Mouse (Mus musculus): ENCODE data around the gene Gm6583.

The Gm6583 gene

GRCm38 (mm10) chr5:112355910-112356309 lies at the start of gene Gm6583:
Gene Gm6583 (minus strand): TSS chr5:112356033.
- no peak for DNase-seq (ENCODE audit: low spot score in 2 of 2)

GRCm38 (mm10) chr5:112402437-112402836 lies 46.6 kb upstream of the Gm6583 start:
- DNase-seq (ENCODE audit: low spot score in 2 of 2): no peak

DNA sequence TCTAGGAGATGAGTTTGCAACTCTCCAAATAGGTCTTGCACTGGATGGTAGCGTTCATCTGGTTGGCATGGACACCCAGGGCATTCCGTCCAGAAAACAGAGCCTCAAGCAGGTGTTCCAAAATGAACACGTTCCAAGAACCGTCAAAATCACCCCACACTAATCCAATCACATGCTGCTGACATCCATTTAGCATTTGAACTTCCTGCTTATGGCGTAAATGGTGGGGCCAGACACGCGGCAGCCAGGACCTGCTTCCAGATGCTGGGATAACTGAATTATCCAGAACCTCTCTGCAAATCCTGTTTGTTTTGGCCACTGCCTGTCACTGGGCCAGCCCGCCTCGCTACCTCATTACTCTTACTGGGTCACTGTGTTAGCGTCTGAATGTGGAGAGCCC lies 43.5 kb upstream of the Gm6583 start:
- DNase-seq (ENCODE audit: low spot score in 2 of 2): no peak

DNA sequence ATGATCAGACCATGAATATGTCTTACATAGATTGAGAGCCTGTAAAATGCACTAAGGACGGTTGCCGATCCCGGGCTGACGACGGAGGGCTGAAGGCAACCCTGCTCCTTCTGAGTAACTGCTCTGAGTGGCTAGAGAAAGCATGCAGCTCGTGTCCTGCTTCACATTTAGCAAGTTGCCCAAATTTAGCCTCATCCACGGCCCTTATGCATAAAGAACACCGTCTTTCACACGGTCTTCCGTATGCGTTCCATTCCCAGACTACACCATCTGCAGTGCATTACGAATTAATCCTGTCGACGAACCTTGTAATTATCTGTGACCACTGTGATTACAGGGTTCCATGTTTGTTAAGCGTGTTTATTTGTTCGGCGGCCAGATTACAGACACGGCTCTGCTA lies 40.2 kb upstream of the Gm6583 start:
- DNase-seq (ENCODE audit: low spot score in 2 of 2): no peak

GRCm38 (mm10) chr5:112394779-112395443 lies 39.1 kb upstream of the Gm6583 start, which contains the start of gene Asphd2:
Gene Asphd2 (minus strand): TSS chr5:112394866.
- DNase-seq (ENCODE audit: low spot score in 2 of 2): peak; percentile 73 to 85

DNA sequence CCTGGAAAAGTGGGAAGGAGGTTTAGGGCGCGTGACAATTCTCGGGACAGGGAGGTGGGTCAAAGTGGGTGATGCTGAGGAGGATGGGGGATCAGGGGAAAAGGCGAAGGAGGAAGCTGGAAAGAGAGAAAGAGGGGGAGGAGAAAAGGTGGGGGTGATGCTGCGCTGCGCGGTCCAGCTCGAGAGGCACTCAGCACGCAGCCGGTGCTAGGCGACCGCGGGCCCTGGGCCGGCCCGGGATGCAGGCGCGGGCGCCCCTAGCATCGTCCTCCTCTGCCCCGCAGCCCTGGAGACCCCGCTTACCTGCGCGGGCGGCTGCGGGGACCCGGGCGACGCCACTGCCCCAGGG lies 38.6 kb upstream of the Gm6583 start:
- DNase-seq (ENCODE audit: low spot score in 2 of 2): no peak

DNA sequence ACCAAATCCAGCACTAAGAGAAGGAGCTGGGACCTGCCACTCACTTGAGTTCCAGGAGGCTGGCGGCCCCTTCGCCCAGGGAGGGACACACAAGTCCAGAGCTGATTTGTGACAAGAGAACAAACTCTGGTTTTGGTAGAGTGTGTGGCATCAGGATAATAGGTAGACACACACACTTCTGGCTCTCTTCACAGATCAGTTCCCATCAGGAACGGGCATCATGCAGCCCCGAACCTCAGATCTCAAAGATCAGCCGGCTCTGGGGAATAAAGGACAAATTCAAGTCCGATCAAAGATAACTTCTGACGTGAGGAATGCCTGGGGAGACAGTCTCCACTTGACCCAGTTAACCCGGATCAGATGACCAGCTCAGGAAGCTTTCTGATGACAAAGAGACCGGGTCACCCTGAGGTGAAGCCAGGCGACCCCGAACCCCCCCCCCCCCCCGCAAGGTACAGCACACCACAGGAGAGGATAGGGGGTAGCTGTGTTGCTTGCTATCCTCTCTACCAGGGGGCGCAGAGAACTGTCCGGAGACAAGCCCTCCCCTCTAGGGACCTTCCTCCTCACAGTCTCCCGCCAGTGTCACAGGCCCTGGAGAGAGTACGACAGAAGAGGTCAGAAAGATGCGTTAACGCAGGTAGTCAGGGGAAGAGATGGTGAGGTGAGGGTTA lies 38.0 kb upstream of the Gm6583 start:
- DNase-seq (ENCODE audit: low spot score in 2 of 2): no peak

- DNase-seq (ENCODE audit: low spot score in 2 of 2): no peak
Measured at GRCm38 (mm10) chr5:112391676-112392323, 36.0 kb upstream of the Gm6583 start.

GRCm38 (mm10) chr5:112391002-112391401 lies 35.2 kb upstream of the Gm6583 start:
- no peak for DNase-seq (ENCODE audit: low spot score in 2 of 2)

DNA sequence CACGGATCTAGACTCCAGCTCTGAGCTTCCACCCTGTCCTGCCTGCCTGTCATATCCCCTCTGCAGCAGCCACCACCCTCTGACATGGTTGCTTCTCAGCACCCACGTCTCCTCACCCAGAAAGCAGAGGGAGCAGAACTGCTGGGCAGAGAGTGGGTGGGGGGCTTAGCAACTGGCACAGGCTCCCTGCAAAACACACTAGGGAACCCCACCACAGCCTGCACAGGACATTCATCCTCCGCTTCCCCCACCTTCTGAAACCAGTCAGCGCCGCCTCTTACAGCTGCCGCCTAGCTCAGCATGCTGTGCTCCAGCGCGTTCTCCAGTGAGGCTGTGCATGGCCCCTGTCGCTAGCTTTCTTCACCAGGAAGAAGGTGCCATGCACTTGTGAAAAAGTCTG lies 33.5 kb upstream of the Gm6583 start:
- no peak for DNase-seq (ENCODE audit: low spot score in 2 of 2)

- DNase-seq (ENCODE audit: low spot score in 2 of 2): no peak
Measured at GRCm38 (mm10) chr5:112385973-112386372, 30.1 kb upstream of the Gm6583 start.

DNA sequence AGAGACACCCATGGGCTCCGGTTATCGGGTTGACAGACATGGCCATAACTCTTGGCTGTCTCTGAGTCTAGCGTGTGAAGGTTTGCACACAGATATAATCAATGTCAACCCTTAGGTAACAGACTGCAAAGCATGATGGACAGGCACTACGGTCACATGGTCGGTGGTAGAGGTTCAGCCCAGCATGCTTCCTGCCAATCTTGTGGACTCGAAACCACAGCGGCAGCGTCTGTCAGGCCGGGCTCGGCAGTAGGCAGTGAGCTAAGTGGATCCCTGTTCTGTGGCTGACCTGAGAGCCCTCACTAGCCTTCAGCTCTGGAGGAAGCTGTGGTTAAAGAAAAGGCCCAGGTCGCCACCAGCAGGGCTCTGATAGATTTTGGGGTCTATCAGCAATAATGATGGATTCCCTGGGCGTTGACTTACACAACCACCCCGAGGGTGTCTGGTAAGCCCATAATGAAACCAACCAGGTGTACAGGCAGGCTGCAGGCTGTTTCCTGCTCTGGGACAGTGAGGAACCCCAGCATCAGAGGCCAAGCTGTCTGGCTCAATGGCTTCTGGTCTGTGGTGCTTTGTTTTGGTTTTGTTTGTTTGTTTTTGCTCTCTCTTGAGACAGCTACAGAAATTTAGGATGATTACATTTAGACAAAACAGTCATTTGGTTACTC lies 29.1 kb upstream of the Gm6583 start:
- DNase-seq (ENCODE audit: low spot score in 2 of 2): no peak

DNA sequence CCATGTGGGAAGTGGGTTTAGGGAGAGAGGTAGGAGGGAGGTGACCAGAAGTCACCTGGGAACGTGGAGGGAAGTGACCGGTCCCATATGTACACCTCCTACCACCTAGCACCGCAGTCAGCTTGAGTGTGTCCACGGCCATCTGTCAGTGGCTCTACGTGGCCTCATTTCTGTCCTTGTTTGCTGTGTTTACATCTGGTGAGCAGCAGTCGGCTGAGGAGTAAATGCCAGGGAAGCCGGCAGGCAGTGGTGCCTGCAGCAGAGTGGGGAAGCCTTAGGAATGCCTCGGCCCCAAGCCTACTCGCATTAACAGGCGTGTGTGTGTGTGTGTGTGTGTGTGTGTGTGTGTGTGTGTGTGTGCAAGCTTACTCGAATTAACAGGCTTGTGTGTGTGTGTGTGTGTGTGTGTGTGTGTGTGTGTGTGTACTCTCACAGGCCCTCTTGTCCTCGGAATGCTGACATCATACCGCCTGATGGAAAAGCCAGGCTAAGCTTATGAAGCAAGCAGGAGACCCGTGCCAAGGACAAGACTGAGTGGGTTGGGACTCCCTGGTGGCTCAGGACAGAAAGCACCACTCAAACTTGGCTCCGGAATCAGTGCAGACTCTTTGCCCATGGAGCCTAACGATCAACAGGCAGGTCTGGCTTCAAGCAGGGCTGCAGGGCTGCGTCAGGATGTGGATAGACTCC lies 27.0 kb upstream of the Gm6583 start:
- DNase-seq (ENCODE audit: low spot score in 2 of 2): no peak

DNA sequence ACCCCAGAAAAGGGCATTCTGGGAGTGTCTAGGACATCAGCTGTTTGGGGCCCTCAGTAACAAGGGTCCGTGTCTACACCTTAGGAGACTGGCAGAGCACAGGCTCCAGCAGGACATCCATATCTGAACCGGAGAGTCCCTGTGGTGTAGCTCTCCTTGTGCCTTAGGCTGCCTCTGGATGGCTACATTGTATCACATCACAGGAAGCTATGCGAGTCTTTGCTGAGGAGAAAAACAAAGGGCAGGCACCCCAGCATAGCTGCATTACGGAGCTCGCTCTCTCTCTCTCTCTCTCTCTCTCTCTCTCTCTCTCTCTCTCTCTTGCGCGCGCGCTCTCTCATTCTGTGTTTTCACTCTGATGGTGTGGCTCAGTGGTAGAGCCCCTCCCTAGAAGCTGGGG lies 26.2 kb upstream of the Gm6583 start:
- DNase-seq (ENCODE audit: low spot score in 2 of 2): no peak

GRCm38 (mm10) chr5:112381154-112381553 lies 25.3 kb upstream of the Gm6583 start:
- no peak for DNase-seq (ENCODE audit: low spot score in 2 of 2)

DNA sequence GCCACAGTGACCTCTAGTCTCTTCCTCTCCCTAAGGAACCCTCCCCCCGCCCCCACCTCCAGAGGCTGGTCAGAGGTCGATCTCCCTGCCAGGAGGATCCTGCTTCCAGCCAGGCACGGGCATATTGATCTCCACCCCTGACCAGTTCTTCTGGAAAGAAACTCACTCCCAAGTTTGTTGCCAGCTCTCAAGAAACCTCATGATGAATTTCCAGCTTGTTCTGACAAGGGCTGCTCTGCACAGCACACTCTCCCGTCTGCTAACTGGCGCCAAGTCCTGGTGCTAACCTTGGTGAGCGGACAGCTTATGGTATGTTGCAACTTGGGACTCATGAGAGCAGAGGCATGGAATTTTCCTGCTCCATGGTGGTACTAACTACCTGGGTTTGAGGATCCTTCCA lies 22.9 kb upstream of the Gm6583 start:
- no peak for DNase-seq (ENCODE audit: low spot score in 2 of 2)

GRCm38 (mm10) chr5:112377380-112377779 lies 21.5 kb upstream of the Gm6583 start:
- no peak for DNase-seq (ENCODE audit: low spot score in 2 of 2)

DNA sequence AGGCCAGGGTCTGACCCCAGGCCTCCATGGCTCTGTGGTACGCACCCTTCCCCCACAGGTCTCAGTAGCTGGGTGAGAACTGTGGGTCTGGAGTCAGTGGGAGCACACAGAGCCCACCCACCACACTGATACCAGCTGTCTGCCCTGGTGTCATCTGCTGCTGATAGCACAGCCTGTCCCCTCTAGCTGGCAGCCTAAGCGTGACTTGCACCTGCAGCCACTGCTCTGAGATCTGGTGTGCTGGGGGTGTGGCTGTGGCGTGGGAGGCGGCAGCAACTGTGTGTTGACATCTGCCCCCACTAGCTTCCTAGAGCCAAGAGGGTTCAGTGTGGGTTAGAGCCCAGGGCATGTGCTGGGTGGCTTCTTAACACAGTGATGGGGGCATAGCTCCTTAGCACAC lies 20.3 kb upstream of the Gm6583 start:
- no peak for DNase-seq (ENCODE audit: low spot score in 2 of 2)

- DNase-seq (ENCODE audit: low spot score in 2 of 2): peak; percentile 57 to 77
Measured at GRCm38 (mm10) chr5:112371933-112372332, 16.1 kb upstream of the Gm6583 start.

DNA sequence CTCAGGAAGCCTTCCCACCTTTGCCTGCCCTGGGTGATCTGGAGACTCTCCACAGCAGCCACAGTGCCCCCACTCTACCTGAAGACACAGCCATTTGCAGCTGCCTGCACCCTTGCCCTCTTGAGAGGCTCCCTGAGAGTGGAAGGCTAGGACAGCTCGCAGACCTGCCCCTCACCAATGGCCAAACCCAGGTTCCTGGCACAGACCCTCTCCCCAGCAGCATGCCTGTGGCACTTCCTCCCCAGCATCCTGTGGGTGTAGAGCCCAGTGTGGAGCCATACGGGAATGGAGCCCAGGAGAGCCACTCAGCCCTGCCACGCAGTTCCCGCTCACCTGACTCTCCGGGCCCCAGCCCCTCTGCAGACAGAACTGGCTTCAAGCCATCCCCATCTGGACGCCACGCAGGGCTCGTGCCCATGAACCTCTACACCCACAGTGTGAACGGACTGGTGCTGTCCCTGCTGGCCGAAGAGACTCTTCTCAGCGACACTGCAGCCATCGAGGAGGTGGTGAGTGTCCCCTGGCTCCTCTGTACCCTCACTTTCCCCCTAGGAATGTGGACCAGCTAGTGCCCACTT lies 14.5 kb upstream of the Gm6583 start:
- no peak for DNase-seq (ENCODE audit: low spot score in 2 of 2)

DNA sequence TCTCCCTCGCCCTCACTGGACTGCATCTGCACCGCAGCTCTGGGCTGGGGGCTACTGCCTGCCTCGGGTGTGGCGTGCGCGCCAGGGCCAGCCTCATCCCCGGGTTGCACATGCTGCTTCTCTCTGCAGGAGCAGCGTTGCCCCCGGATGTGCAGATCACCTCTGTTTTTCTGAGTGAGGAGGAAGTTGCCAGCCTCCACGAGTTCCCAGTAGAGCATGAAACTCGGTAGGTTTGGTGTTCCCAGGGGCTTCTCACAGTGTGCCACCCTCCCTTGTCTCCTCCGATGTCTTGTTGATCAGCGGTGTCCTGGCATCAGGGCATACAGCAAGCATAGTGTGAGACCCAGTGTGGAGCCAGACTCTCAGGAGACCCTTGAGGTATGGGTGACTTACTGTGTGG lies 13.5 kb upstream of the Gm6583 start:
- no peak for DNase-seq (ENCODE audit: low spot score in 2 of 2)

GRCm38 (mm10) chr5:112368666-112369065 lies 12.8 kb upstream of the Gm6583 start:
- no peak for DNase-seq (ENCODE audit: low spot score in 2 of 2)
